Mouse (Mus musculus) megakaryocyte, adult 5-6 weeks (primary cell): Measurements from ENCODE around the gene Ankdd1a. TPM values are rescaled to one million over a fixed set of nuclear protein-coding genes. Genes with fewer than 3 reads are reported as not detected.
A peak's percentile ranks its signal among the peaks of the same experiment; 100 is the strongest.

Experiments
- ATAC-seq: 2 replicates; pipeline ENCODE4 v1.8.0; 2016; ENCODE audit warnings: mild to moderate bottlenecking, inconsistent platforms; ENCODE audit not compliant: poor library complexity, severe bottlenecking
- total RNA-seq, 2 experiments: library from RNA; stranded (forward) in 1 of 2; stranded (reverse) in 1 of 2; fragments of 153-499, 151-499 nt in 1 of 2; fragments of 221-1000, 200-1000 nt in 1 of 2; gene quantifications; 2 replicates each; pipeline versions ENCODE4 v1.2.3 to v1.2.4; 2015 to 2017

Gene Ankdd1a
- total RNA-seq, 2 experiments from 2014 or later = not detected

DNA sequence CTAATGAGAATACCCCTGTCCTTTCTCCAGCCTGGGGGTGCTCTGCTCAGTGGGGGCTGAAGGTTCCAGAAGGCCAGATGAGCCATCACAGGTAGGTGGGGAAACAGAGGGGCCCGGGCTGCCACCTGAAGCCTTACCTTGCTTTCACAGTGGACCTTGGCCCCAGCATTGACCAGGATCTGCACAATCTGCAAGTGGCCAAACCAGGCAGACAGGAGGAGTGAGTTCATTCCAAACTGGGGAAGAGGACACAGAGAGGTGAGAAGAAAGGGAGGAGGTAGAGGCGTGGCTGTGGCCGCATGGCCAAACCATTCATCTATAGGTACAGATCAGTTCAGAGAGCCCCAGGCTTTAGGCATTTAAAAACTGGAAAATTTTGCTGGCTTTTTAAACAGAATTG is 7.5 kb downstream of the Ankdd1a start:
- ATAC-seq = no peak

GRCm38 (mm10) chr9:65508449-65508848 is 11.5 kb downstream of the Ankdd1a start:
- no peak for ATAC-seq

- ATAC-seq = no peak
These were observed 17.1 kb downstream of the Ankdd1a start for GRCm38 (mm10) chr9:65502721-65503505.

DNA sequence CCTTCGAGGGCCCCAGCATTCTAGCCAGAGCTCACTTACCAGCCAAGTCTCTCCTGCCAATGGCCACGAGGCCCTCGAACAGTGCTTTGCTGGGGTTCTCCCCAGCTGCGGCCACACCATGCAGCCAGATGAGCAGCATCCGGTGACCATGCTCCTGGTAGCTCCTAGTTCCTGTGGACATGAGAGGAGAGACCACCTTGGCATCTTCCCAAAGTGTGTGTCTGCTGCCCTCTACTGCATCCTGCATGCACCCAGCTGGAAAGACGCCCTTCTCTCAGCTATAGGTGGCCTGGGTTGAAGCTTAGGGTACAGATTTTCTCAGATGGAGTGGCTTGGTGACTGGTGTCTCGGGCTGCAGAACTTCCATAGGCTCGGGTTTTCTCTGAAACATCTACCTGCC is 17.8 kb downstream of the Ankdd1a start:
- ATAC-seq = no peak

GRCm38 (mm10) chr9:65492851-65493250 is 27.1 kb downstream of the Ankdd1a start:
- ATAC-seq = peak; percentile 88

DNA sequence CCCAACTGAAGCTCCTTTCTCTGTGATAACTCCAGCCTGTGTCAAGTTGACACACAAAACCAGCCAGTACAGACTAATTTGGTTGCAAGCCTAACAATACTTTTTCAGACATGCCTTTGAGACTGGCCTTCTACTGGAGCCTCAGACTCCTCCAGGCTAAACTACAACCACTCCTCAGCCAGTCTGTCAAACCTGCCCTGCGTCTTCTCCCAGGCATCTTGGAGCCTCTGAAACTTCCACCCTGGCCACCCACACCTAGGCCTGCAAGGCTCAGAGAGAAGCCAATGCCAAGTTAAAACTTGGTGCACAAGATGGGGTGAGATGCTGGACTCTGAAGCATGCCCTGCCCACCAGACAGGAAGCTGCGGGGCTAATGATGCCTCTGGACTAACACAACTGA is 27.6 kb downstream of the Ankdd1a start:
- ATAC-seq = no peak

GRCm38 (mm10) chr9:65491476-65491875 is 28.5 kb downstream of the Ankdd1a start:
- no peak for ATAC-seq

DNA sequence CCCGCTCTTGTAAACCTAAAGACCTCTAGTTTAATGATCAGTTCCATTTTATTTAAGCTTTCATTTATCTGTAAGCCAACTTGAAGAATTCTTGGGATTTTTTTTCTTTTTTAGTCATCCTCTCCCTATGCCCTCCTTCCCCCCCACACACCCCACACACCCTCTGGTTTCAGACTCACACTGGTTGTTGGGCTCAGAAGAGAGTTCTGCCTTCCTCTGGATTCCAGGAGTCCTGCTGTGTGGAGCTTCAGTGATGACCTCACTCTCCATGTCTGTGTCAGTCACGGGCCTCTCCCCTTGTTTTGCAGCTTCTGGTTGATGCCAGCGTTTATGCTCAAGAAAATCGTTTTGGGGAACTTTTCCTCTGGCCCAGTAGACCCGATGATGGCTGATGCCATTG is 39.9 kb downstream of the Ankdd1a start:
- ATAC-seq = no peak

GRCm38 (mm10) chr9:65479158-65479557 is 40.8 kb downstream of the Ankdd1a start:
- ATAC-seq = no peak

DNA sequence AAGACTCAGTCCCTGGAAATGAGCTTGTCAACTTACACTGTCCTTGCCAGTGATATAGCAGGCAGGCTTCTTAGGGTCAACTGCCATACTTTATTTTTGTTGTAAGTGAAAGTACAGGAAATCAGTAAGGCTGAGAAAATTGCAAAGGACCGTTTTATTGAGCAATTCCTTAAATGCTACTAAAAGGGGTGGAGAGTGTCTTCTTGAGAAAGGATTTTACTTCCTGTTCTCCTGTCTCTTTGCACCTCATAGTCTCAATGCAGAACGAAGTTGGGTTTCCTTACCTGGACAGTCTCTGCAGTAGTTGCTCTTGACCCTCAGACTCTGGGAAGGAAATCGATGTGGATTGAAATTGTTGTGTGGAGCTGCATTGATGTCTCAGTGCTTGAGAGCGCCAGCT is 47.2 kb downstream of the Ankdd1a start:
- peak; percentile 67 for ATAC-seq

DNA sequence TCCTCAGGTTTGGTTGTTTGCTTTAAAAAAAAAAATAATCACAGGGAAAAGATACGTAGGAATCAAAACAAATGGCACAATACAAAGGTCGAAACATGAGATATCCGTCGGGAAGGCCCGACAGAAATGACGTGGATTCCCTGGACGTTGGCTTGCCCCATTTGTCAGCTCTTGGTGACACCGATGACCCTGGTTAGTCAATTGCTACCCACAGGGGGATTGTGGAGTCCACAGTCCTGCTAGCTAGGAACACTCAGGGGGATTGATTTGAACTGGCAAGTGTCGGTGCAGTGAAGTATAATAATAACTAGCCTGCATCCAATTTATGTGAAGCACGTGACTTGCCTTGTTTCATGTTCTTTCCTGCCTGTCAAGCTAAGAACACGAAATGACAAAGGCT is 52.3 kb downstream of the Ankdd1a start:
- no peak for ATAC-seq

- ATAC-seq = no peak
These were observed 54.8 kb downstream of the Ankdd1a start for GRCm38 (mm10) chr9:65465241-65465640.

DNA sequence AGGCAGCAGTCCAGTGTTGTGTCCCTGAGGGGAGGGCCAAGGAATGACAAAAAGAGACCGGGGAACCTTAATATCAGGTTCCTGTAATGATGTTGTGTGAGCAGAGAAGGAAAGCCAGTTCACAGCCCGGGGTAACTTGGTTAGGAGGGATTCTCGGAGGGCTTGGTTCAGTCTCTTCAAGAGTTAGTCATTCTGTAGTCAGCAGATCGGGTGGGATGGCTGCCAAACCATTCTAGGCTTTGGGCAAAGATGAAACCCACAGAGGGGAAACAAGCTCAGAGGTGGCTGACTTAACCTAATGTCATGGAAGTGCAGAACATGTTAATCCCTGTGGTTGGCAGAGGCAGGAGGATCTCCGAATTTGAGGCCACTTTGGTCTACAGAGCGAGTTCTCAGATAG is 55.8 kb downstream of the Ankdd1a start:
- no peak for ATAC-seq

DNA sequence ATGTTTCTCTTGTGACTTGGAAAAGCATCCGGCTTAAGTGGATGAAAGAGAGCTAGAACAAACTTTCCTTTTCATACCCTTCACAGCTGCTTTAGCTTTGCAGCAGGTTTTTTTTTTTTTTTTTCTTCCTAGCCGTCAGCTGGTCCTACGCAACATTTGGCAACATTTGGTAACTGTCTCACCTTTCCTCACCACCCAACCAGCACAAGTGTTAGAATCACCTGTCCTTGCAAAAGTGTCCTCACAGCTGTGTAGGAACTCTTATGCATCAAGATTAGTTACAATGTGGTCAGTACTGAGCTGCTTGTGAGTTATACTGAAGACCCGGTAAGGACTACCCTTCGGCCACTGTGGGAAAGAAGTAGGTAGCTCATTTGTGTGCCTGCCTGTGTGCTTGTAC is 57.4 kb downstream of the Ankdd1a start:
- no peak for ATAC-seq

GRCm38 (mm10) chr9:65460732-65461442 is 59.1 kb downstream of the Ankdd1a start, which contains the start of gene Spg21:
Spg21 (plus strand) TSS chr9:65460947.
- peak; percentile 97 for ATAC-seq

GRCm38 (mm10) chr9:65460198-65460597 is 59.8 kb downstream of the Ankdd1a start:
- no peak for ATAC-seq

GRCm38 (mm10) chr9:65458975-65459374 is 61.0 kb downstream of the Ankdd1a start:
- ATAC-seq = no peak

- no peak for ATAC-seq
These were observed 72.0 kb downstream of the Ankdd1a start for GRCm38 (mm10) chr9:65447951-65448350.

DNA sequence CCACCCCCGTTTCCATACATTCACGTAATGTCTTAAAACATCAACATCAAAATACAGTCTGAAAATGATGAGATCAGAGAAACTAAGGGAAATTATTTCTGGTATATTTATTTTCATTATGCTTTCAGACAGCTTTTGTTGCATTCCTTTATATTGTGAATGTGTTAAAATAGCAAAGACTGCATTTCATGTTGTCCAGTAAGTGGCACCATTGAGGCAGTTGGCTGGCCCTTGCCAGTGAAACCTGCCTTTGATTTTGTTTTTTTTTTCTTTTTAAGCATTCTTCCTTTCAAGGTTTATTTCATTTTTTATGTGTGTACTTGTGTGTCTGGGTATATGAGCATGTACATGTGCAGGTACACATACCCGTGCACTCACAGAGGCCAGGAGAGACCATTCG is 75.3 kb downstream of the Ankdd1a start:
- no peak for ATAC-seq
